Mouse (Mus musculus) bone marrow, adult 2 months (tissue): Measurements from ENCODE around the gene Selplg. TPM values are rescaled to one million over a fixed set of nuclear protein-coding genes. Genes with fewer than 3 reads are reported as not detected.
A peak's percentile ranks its signal among the peaks of the same experiment; 100 is the strongest.
"Not testable (repeated sequence)": the region's sequence is repeated elsewhere in the genome, so short reads cannot be mapped to it uniquely, and the experiment has no call there.

Experiments
- H3K27ac ChIP-seq: fragments of 200-500 bp; 2 replicates; pipeline ENCODE4 v1.5.1; 2012; ENCODE audit warnings: low read depth, mild to moderate bottlenecking, control low read depth, inconsistent platforms, low read length; ENCODE audit not compliant: control insufficient read depth, poor library complexity, insufficient read depth
- H3K4me1 ChIP-seq: fragments of 200-500 bp; 2 replicates; pipeline ENCODE4 v1.6.1; 2011; ENCODE audit warnings: low read length; ENCODE audit not compliant: control insufficient read depth, insufficient read depth
- H3K4me3 ChIP-seq: fragments of 200-500 bp; replicated peaks from 2 replicates; pipeline ENCODE3; 2011; ENCODE audit warnings: mild to moderate bottlenecking, low read depth, low read length, control low read depth; ENCODE audit not compliant: control insufficient read depth
- CTCF ChIP-seq: fragments of 200-500 bp; IDR thresholded peaks from 2 replicates; pipeline ENCODE4 v1.5.1; 2011; ENCODE audit warnings: low read length, control low read depth; ENCODE audit not compliant: control insufficient read depth, insufficient read depth
- POLR2A ChIP-seq: fragments of 200-500 bp; IDR thresholded peaks from 2 replicates; pipeline ENCODE4 v1.6.1; 2011; ENCODE audit warnings: low read depth, mild to moderate bottlenecking, control low read depth, low read length, borderline replicate concordance; ENCODE audit not compliant: control insufficient read depth
- WGBS: fragments of 180-500 bp; shearing (Covaris S2); methylation state at CpG from one replicate; pipeline ENCODE4 v1.1.7; 2018; 5-methylcytosine and 5-hydroxymethylcytosine counted together
- polyA plus RNA-seq: library from polyadenylated mRNA; stranded (reverse); fragments of >200 nt; gene quantifications from 2 replicates; pipeline ENCODE4 v1.2.4, GENCODE M21; 2011; ENCODE audit warnings: low replicate concordance; ENCODE audit not compliant: missing spikeins, insufficient read depth, insufficient read length

Gene Selplg
- polyA plus RNA-seq, 1 experiment, result 146 TPM

DNA sequence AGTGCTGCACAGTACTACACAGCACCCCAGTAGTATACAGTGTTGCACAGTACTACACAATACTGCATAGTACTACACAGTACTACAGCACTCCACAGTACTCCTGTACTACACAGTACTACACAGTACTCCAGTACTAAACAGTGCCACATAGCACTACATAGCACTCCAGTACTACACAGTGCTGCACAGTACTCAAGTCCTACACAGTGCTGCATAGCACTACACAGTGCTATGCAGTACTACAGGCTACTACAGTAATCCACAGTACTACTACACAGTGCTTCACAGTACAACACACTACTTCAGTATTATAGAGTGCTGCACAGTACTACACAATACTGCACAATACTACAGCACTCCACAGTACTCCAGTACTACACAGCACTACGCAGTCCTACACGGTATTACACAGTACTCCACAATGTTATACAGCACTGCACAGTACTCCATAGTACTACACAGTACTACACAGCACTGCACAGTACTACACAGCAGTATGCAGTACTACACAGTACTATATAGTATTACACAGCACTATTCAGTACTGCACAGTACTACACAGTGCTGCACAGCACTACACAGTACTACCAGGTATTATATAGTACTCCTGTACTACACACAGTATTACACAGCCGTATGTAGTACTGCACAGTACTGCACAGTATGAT is 52.2 kb downstream of the Selplg start:
- peaks cover 5% of the 10 kb centered on the region for H3K4me1 ChIP-seq
- no peak overlapping the region for H3K4me3 ChIP-seq
- WGBS, result 90% methylated on average over 3 of the region's 3 CpGs
- no peak overlapping the region for H3K27ac ChIP-seq
- no peak for TF ChIP-seq POLR2A
- TF ChIP-seq CTCF, result no peak

GRCm38 (mm10) chr5:113779569-113779968 is 52.9 kb downstream of the Selplg start:
- no peak for TF ChIP-seq POLR2A
- TF ChIP-seq CTCF, result no peak
- Histone ChIP-seq H3K4me1 (peaks cover 5% of the 10 kb centered on the region), H3K4me3 (no peak overlapping the region), H3K27ac (no peak overlapping the region)
- 83% methylated on average over 5 of the region's 5 CpGs for WGBS

DNA sequence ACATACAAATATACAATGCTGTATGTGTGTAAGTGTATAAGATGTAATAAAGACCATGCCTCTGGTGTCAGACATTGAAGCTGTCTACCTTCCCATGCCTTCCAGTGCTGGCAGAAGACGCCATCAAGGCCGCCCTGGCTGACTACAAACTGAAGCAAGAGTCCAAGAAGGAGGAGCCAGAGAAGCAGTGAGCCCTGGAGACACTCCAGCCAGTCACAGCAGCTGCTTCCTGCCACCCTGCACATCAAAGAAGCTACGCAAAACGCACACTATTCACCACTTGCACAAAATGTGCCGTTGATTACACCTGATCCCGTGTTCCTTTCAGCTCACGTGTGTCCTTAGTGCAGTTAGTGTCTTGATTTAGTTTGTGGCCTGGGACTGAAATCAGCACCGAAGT is 54.7 kb downstream of the Selplg start:
- not testable (repeated sequence) for H3K27ac ChIP-seq, H3K4me3 ChIP-seq, H3K4me1 ChIP-seq
- WGBS, result 60% methylated on average over 8 of the region's 8 CpGs

GRCm38 (mm10) chr5:113776896-113777226 is 55.6 kb downstream of the Selplg start:
- no peak overlapping the region for H3K4me3 ChIP-seq
- peak overlapping the region; percentile 88 for H3K27ac ChIP-seq
- peaks cover 5% of the 10 kb centered on the region for H3K4me1 ChIP-seq
- 23% methylated on average over 8 of the region's 8 CpGs for WGBS
- TF ChIP-seq POLR2A (peak; percentile 80), CTCF (peak; percentile 8; the same call in 1 of the 2 replicates)

GRCm38 (mm10) chr5:113776128-113776895 is 56.1 kb downstream of the Selplg start:
- WGBS, result 18% methylated on average over 15 of the region's 15 CpGs
- 0 out of 2 replicates have a peak, but pooled peaks have one; percentile 13 for TF ChIP-seq POLR2A
- TF ChIP-seq CTCF, result no peak
- Histone ChIP-seq H3K4me1 (peaks cover 5% of the 10 kb centered on the region), H3K4me3 (no peak overlapping the region), H3K27ac (peak overlapping the region; percentile 88)

DNA sequence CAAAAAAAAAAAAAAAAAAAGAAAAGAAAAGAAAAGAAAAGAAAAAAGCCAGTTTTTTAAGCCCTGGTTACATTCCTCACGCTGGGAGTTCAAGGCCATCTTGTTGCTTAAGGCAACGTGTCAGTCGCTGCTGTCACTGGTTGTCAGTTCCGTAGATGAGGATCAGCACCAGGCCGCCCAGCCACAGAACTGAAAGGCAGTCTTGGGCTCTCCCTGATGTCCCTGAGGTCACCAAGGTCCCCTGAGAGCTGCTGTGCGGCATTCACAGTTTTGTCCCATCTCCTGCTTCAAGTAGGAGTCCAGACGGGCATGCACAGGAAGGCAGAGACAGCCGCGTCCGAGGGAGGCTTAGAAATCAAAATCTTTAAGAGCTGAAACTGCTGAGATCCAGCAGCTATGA is 56.9 kb downstream of the Selplg start:
- peak overlapping the region; percentile 88 for H3K27ac ChIP-seq
- 62% methylated on average over 10 of the region's 10 CpGs for WGBS
- no peak overlapping the region for H3K4me3 ChIP-seq
- TF ChIP-seq POLR2A (no peak), CTCF (no peak)
- H3K4me1 ChIP-seq, result peaks cover 5% of the 10 kb centered on the region

DNA sequence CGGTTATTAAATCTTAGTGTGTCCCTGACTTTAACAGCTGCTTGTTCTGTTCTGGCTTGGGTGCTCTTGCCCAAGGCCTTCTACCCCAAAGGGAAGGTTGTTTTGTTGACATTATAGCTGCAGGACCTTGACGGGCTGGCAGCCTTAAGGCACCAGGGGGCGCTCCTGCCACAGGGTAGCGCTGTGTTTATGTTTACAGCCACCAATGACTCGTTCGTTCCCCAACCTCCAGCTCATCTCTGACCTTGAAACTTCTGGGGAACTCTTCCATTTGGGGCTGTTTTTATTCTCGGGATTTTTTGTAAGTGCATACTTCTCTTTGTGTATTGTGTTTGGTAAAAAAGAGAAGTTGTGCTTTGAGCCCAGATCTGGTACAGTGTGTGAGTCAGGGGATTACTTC is 58.8 kb downstream of the Selplg start:
- Histone ChIP-seq H3K27ac (peak overlapping the region; percentile 6; the same call in 1 of the 2 replicates), H3K4me1 (peaks cover 5% of the 10 kb centered on the region), H3K4me3 (peak overlapping the region; percentile 22)
- WGBS, result 0% methylated on average over 7 of the region's 7 CpGs
- TF ChIP-seq CTCF, result peak; percentile 99
- TF ChIP-seq POLR2A, result no peak

- TF ChIP-seq CTCF, result no peak
- no peak for TF ChIP-seq POLR2A
- under 1% methylated on average over 38 of the region's 38 CpGs for WGBS
- Histone ChIP-seq H3K4me3 (peak overlapping the region; percentile 99), H3K27ac (peak overlapping the region; percentile 84), H3K4me1 (peaks cover 5% of the 10 kb centered on the region)
Measured at GRCm38 (mm10) chr5:113772905-113773519, 59.4 kb downstream of the Selplg start.
